Mouse (Mus musculus): ENCODE data around the gene Gm17361.
"Not testable (repeated sequence)": the region's sequence is repeated elsewhere in the genome, so short reads cannot be mapped to it uniquely, and the experiment has no call there.

The Gm17361 gene

GRCm38 (mm10) chrX:125003863-125004262 lies at the start of gene Gm17361:
Gm17361 (plus strand) TSS chrX:125004163.
- not testable (repeated sequence) for DNase-seq

All from cerebellum, postnatal 10 days (tissue).